Mouse (Mus musculus): Measurements from ENCODE around the gene Homez.

The Homez gene

GRCm38 (mm10) chr14:54875844-54876538, 5.2 kb upstream of the Homez start:
- in situ Hi-C loops (cut with MboI; ENCODE audit: unreplicated experiment in 2 of 2) = no loop called here

DNA sequence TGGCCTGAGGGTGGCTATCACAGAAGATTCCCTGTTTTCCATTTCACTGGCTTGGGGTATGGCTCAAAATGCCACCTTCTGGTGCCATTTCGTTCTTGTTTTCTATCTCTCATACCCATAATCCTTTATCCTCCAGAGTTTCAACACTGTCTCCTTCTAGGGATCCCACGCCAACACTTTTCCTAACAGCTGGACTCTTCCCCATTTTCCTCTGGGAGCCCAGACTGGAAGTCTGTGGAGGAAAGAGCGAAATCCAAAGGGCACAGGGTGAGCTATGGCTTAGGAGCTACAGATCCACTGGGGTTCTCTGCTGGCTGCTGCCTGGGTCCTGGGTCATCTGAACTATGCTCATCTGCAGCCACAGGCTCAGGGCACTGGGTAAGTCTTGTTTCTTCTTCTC, 3.4 kb upstream of the Homez start:
- in situ Hi-C loops (cut with MboI; ENCODE audit: unreplicated experiment in 2 of 2) = no loop called here

GRCm38 (mm10) chr14:54868026-54868425, 2.7 kb downstream of the Homez start:
- in situ Hi-C loops (cut with MboI; ENCODE audit: unreplicated experiment in 2 of 2) = no loop called here

DNA sequence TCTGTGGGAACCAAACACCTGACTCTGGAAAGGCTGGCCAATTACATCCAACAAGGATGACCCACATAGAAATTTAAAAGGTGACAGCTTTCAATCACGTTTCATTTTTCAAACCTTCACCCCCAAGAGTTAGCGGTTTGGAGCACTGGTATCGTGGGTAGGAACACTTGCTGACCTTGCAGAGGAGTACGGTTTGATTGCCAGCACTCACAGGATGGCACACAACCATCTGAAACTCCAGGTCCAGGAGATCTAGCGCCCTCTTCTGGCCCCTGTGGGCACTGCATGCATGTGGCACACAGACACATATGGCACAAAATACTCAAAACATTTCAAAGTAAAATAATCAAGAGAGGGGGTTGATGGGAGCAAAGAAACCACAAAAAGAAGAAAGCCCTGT, 3.8 kb downstream of the Homez start:
- in situ Hi-C loops (cut with MboI; ENCODE audit: unreplicated experiment in 2 of 2) = no loop called here

GRCm38 (mm10) chr14:54866268-54866667, 4.5 kb downstream of the Homez start:
- in situ Hi-C loops (cut with MboI; ENCODE audit: unreplicated experiment in 2 of 2) = no loop called here

DNA sequence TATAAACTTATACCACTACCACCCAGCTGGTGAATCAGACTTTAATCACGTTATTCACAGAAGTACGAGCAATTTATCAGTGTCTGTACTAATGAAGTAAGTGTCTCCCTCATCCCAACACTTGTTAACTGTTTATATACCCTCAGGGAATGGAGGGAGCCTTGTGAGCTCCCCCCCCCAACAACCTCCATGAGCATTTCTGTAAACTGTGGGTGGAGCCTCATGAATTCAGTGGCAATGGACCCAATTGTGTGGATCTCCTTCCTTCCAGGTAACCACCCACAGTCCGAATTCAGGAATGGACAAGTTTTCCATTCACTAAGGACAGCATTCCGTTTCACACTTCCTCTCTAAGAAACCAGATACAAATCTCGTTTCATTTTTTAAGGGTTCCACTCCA, 5.1 kb downstream of the Homez start:
- in situ Hi-C loops (cut with MboI; ENCODE audit: unreplicated experiment in 2 of 2) = no loop called here

DNA sequence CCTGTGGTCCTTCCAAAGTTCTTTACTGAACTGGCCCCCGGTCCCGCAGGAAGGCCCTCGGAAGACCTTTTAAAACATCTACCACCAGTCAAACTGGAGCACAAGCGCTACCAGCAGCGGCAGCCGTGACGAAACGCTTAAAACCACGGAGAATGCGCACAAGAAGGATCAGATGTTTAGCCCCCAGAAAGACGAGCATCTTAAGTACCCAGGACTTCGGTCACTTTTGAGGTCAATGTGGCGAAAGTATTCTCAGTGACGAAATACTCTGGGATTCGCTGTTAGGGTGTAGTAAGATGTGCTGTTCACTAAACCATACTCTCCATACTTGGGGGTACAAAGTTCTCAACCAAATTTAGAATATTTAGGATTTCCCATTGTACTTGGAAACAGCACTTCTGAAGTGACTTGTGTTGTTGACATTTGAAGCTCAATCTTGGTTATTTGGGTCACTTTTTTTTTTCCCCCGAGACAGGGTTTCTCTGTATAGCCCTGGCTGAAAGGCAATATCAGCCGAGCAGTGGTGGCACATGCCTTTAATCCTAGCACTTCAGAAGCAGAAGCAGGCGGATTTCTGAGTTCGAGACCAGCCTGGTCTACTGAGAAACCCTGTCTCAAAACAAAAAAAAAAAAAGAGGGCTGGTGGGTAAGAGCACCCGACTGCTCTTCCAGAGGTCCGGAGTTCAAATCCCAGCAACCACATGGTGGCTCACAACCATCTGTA, 6.3 kb downstream of the Homez start:
- in situ Hi-C loops (cut with MboI; ENCODE audit: unreplicated experiment in 2 of 2) = no loop called here

DNA sequence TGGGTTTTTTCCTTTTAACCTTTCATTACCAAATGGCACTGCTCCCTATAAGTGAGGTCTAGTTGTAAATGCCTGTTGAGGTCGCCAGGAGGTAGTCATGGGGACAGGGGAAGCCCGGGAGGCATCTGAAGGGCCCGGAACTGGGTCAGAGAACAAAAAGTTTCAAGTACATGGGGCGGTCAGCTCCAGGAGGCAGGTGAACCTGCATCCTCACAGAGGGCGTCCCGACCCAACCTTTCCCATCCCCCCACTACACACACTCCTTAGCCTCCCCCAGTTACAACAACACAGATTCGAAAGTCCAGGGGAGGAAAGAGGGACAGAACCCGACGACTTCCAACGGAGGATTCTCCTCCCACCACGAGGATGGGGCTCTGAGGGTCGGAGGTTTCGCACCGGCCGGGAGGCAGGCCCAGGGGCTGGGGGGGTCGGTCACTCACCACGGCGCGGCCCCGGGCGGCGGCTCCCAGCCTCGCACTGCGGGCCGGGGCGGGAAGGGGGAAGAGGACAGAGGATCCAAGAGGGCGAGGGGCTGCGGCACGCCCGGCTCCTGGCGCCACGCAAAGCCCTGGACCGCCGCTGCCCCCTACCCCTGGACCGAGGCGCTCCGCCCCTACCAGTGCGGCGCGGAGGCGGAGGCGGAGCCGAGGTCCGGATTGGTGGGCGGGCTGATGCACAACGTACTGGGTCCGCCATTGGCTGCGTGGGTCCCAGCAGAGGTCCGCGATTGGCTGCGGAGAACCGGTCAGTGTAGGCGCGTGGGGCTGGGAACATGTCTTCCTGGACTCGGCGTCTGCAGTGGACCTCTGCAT, 7.1 kb downstream of the Homez start:
- in situ Hi-C loops (cut with MboI; ENCODE audit: unreplicated experiment in 2 of 2) = no loop called here

GRCm38 (mm10) chr14:54860511-54860910, 10.2 kb downstream of the Homez start:
- in situ Hi-C loops (cut with MboI; ENCODE audit: unreplicated experiment in 2 of 2) = no loop called here

GRCm38 (mm10) chr14:54857891-54858290, 12.9 kb downstream of the Homez start:
- in situ Hi-C loops (cut with MboI; ENCODE audit: unreplicated experiment in 2 of 2) = loop anchor here in 1 of 2 experiments (10.0 kb wide), 1 partner anchor 143 kb away; the partner anchor contains the start of gene Cebpe

GRCm38 (mm10) chr14:54856703-54857102, 14.1 kb downstream of the Homez start:
- in situ Hi-C loops (cut with MboI; ENCODE audit: unreplicated experiment in 2 of 2) = loop anchor here in 1 of 2 experiments (10.0 kb wide), 1 partner anchor 142 kb away; the partner anchor contains the start of gene Cebpe

GRCm38 (mm10) chr14:54855726-54856125, 15.0 kb downstream of the Homez start:
- in situ Hi-C loops (cut with MboI; ENCODE audit: unreplicated experiment in 2 of 2) = loop anchor here in 1 of 2 experiments (10.0 kb wide), 1 partner anchor 141 kb away; the partner anchor contains the start of gene Cebpe

GRCm38 (mm10) chr14:54843461-54843860, 27.3 kb downstream of the Homez start:
- in situ Hi-C loops (cut with MboI; ENCODE audit: unreplicated experiment in 2 of 2) = loop anchor here (5.0 to 25.0 kb wide), 5 partner anchors 94 to 594 kb away; partner anchors contain the start of gene Cmtm5 (in 1 of the 2)

DNA sequence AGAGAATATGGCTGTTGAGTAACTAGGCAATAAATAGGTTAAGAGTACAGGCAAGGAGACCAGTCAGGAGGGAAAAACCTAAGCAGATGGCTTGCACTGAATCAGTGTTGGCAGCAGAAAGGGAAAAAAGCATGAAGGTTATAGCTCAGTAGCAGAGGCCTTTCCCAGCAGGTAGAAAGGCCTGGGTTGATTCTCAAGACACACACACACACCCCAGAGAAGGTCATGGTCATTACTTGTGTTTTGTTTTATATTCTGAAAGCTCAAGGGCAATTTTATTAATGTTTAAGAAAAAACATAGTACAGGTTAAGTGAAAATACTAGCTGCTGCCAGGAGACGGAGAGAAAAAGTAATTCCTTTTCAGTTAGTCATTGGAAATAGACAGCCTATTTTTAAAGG, 47.0 kb downstream of the Homez start:
- in situ Hi-C loops (cut with MboI; ENCODE audit: unreplicated experiment in 2 of 2) = no loop called here

- in situ Hi-C loops (cut with MboI; ENCODE audit: unreplicated experiment in 2 of 2) = no loop called here
Measured at GRCm38 (mm10) chr14:54822301-54822700, 48.5 kb downstream of the Homez start.

DNA sequence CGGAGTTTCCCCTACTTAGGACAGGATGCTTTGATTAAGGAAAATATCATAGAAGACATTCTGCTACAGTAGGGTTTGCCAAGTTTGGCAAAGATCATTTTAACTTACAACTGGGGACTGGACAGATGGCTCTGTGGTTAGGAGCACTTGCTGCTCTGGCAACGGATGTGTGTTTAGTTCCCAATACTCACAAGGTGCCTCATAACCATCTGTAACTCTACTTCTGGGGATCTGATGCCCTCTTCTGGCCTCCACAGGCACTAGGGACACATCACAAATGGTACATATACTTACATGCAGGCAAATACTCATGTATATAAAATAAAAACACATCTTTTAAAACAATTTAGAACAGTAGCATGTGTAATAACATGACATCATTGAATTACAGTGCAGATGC, 53.0 kb downstream of the Homez start:
- in situ Hi-C loops (cut with MboI; ENCODE audit: unreplicated experiment in 2 of 2) = no loop called here

GRCm38 (mm10) chr14:54815737-54816136, 55.0 kb downstream of the Homez start:
- in situ Hi-C loops (cut with MboI; ENCODE audit: unreplicated experiment in 2 of 2) = no loop called here

DNA sequence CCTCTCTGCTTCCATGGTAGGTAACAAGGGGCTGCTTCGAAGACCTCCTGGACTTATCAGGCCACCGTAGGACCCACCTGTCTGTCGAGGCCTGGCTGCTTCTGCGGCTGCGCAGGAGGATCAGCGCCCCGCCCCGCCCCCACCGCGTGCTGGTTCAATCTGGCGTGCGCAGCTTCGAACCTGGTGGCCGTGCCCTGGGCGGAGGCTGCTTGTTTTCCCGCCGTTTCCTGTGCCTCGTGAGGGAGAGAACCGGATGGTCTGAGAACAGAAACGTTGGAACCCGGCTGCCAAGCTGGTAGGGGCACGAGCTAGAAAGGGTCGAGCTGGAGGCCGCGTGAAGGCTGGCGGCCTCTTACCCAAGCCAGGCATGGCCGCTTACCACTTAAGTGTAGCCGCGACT, 56.8 kb downstream of the Homez start, which contains the start of gene Rnf212b:
Gene Rnf212b, plus strand, starts transcription at position 151 of the 400 bp plus-strand sequence.
- in situ Hi-C loops (cut with MboI; ENCODE audit: unreplicated experiment in 2 of 2) = no loop called here

DNA sequence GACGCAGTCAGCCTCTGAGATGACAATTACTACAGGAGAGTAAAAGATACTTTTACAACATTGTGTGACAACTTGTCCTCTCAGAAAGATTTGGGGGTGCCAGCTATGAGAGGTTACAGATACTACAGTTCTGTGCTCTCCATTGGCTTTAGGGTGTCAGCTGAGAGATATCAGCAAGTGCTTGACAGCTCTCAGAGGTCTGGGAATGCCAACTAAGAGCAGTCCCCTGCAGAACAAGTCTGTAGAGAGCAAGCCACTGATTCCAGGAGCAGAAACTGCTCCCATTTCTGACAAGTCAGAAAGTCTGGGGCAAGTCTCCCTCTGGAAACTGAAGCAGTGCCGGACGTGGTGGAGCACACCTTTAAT, 61.1 kb downstream of the Homez start:
- in situ Hi-C loops (cut with MboI; ENCODE audit: unreplicated experiment in 2 of 2) = no loop called here

- in situ Hi-C loops (cut with MboI; ENCODE audit: unreplicated experiment in 2 of 2) = no loop called here
Measured at GRCm38 (mm10) chr14:54808718-54809667, 61.8 kb downstream of the Homez start.
